Mouse (Mus musculus): Measurements from ENCODE around the gene Zfp142.

DNA sequence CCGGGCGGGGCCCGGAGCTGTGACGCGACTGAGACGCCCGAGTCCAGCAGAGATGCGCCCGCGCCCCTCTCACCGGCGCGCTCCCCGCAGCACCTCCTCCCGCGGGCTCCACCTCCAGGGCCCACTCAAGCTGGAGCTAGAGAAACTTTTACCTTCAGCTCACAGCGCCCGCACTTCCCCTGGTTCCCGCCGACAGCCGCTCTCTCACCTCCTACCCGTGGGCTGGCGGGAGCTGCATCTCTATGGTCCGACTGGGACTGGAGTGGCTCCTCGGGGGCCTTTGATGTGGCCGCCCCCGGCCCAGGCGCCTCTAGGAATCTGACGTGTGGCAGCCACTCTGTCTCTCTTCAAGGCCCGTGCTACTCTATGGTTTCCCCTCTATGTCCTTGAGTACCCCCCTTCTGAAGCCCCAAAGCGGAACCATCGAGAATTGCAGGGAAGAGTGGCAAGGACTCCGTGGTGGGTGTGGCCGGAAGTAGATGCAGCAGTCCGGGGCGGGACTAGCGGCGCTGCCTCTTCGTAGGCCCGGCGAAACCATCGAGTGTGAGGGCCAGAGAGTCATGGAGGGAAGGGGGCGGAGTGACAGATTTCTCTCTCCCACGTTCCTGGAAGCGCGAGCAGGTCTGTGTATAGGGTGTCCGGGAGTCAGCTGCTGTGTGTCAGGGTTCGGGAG is at the start of gene Zfp142, which contains the start of gene Bcs1l:
- TF ChIP-seq POLR2A (IDR thresholded peaks at IDR 0.05; ENCODE audit: borderline replicate concordance, extremely low read depth, insufficient read depth, insufficient read length, poor library complexity, severe bottlenecking): peak; percentile 23; the same call in 1 of the 2 replicates
- TF ChIP-seq CTCF (IDR thresholded peaks at IDR 0.05; ENCODE audit: borderline replicate concordance, extremely low read depth, insufficient read depth, insufficient read length): 0 out of 2 replicates have a peak, but pooled peaks have one; percentile 0
